Comparison of ENCODE assay signal across 7 mouse cellular contexts in the genomic region with DNA sequence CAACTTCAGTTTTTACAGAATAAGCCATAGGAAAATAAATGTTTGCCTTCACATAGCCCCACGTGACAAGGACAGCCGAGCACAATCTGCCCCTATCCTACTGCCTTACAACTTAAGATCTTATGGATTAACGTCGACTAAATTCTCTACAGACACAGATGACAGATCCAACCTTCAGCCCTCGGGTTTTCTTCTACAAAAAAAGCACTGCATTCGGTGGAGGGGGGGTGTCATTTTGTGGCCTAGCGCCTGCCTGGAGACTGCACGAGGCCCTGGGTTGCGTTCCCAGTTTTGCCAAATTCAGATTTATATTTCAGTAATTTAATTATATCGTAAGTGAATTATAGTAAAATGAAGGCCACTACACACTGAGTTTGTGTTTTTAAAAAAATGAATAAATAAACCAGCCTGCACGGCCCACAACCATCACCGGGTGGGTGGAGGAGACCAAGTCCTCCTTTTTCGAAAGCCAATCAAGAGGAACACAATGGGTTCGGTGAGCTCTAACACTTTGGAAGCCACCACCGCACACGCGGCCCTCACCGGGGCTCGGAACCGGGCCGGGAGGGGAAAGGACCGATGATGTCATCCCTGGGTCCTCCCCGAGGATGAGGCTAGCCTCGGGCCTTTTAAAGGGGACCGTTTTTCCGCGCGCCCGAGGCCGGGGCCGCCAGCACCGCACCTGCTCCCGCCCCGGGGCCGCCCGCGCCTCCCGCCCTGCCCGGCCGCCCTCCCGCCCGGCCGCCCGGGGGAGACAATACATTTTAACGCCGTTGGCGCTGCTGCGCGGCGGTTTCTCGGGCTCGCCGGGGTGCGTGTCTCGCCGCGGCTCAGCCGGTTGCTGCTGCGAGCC. TPM values are rescaled to one million over a fixed set of nuclear protein-coding genes. Genes with fewer than 3 reads are reported as not detected.
DNase-seq lines count a peak whose midpoint lies in the region.

No protein-coding gene starts in this region.

- H3K4me3 ChIP-seq in embryonic facial prominence, embryonic 10.5 days, result peak overlapping the region; percentile 89

- H3K27me3 ChIP-seq in embryonic facial prominence, embryonic 10.5 days (replicated peaks; ENCODE audit: low read depth, poor library complexity, severe bottlenecking), result no peaks in the 10 kb centered on the region

- H3K9me3 ChIP-seq in embryonic facial prominence, embryonic 10.5 days, result no peaks in the 10 kb centered on the region

- H3K36me3 ChIP-seq in embryonic facial prominence, embryonic 10.5 days (replicated peaks), result peaks cover 10% of the 10 kb centered on the region

- DNase-seq in adrenal gland, postnatal 14 days, result peak; percentile 69
- peak; percentile 65 for DNase-seq in embryonic facial prominence, embryonic 10.5 days (ENCODE audit: low spot score)
- DNase-seq in heart, adult 18-20 months, result peak; percentile 68
- peak; percentile 29 for DNase-seq in kidney, adult 11 months
- peak; percentile 58 for DNase-seq in left cerebral cortex, postnatal 4 days
- DNase-seq in mesoderm, embryonic 11.5 days (ENCODE audit: low read depth, low spot score), result peak; percentile 43
- peak; percentile 43 for DNase-seq in right cerebral cortex, postnatal 14 days

- peak overlapping the region; percentile 100 for H3K27ac ChIP-seq in embryonic facial prominence, embryonic 10.5 days (replicated peaks)

- peaks cover 25% of the 10 kb centered on the region for H3K4me1 ChIP-seq in embryonic facial prominence, embryonic 10.5 days

- WGBS in embryonic facial prominence, embryonic 10.5 days, result under 1% methylated on average over 59 of the region's 59 CpGs

- intact Hi-C loops in left cerebral cortex, postnatal 4 days (cut with DNase I), result no loop called here

RNA-seq across cellular contexts. Expression of gene Myef2, which starts 0.6 kb away (rescaled TPM):
- total RNA-seq in adrenal gland, postnatal 14 days (2021), result 37.3 and 37.7 TPM in 2 replicates
- polyA plus RNA-seq in embryonic facial prominence, embryonic 10.5 days (2016; fragmentation: Nextera tagmentation; extraction: Ambion mirVana), result 155 and 158 TPM in 2 replicates
- 1 to 10 TPM; 5.7 to 6.1 TPM for total RNA-seq in heart, adult 18-20 months (2021)
- total RNA-seq in left cerebral cortex, postnatal 4 days (2021), result 100 to 1,000 TPM; 187 to 188 TPM

RNA-seq across cellular contexts. Expression of gene Ctxn2, which starts 13.6 kb away (rescaled TPM):
- not detected in 2 replicates for total RNA-seq in adrenal gland, postnatal 14 days (2021)
- polyA plus RNA-seq in embryonic facial prominence, embryonic 10.5 days (2016; fragmentation: Nextera tagmentation; extraction: Ambion mirVana), result not detected in 2 replicates
- total RNA-seq in heart, adult 18-20 months (2021), result not detected
- total RNA-seq in left cerebral cortex, postnatal 4 days (2021), result 10 to 100 TPM in 1 of 2 experiments, 1 to 10 TPM in 1; 6.7 to 10.8 TPM

RNA-seq across cellular contexts. Expression of gene Slc12a1, which starts 29.5 kb away (rescaled TPM):
- total RNA-seq in adrenal gland, postnatal 14 days (2021), result not detected in 2 replicates
- not detected in 2 replicates for polyA plus RNA-seq in embryonic facial prominence, embryonic 10.5 days (2016; fragmentation: Nextera tagmentation; extraction: Ambion mirVana)
- total RNA-seq in heart, adult 18-20 months (2021), result not detected
- under 1 TPM; 0.10 to 0.12 TPM for total RNA-seq in left cerebral cortex, postnatal 4 days (2021)

RNA-seq across cellular contexts. Expression of gene Slc24a5, which starts 54.9 kb away (rescaled TPM):
- total RNA-seq in adrenal gland, postnatal 14 days (2021), result 0.19 TPM in 1 of 2 replicates, not detected in the other
- 3.7 and 7.8 TPM in 2 replicates for polyA plus RNA-seq in embryonic facial prominence, embryonic 10.5 days (2016; fragmentation: Nextera tagmentation; extraction: Ambion mirVana)
- under 1 TPM; 0.55 to 0.85 TPM for total RNA-seq in heart, adult 18-20 months (2021)
- total RNA-seq in left cerebral cortex, postnatal 4 days (2021), result not detected

Comparison
In these comparisons a context has a peak if more than half of its experiments do, and no peak if none do; other contexts are left out.
1. Peak in every context shown above with its lines: DNase-seq, H3K4me3 ChIP-seq and H3K27ac ChIP-seq.